Mouse (Mus musculus) lung, embryonic 14.5 days (tissue): Measurements from ENCODE around the gene Gfer. TPM values are rescaled to one million over a fixed set of nuclear protein-coding genes. Genes with fewer than 3 reads are reported as not detected.
"Not testable (repeated sequence)": the region's sequence is repeated elsewhere in the genome, so short reads cannot be mapped to it uniquely, and the experiment has no call there.

Source experiments
- ATAC-seq: fragments of 200-750 bp; cut with Nextera tagmentation; 2 replicates; pipeline ENCODE4 v1.8.0; 2017; ENCODE audit warnings: mild to moderate bottlenecking, moderate TSS enrichment, moderate library complexity; ENCODE audit not compliant: insufficient read depth
- DNase-seq: peaks from one replicate; pipeline ENCODE4 v3.0.0-alpha.2; 2015
- H3K27ac ChIP-seq: fragments of 300-500 bp; sonication (generic); 2 replicates; pipeline ENCODE4 v1.5.1; 2014; ENCODE audit warnings: low read depth, mild to moderate bottlenecking, moderate library complexity
- H3K27me3 ChIP-seq: fragments of 300-500 bp; sonication (generic); 2 replicates; pipeline ENCODE4 v1.6.1; 2014; ENCODE audit warnings: low read length, control low read depth; ENCODE audit not compliant: insufficient read depth
- H3K36me3 ChIP-seq: fragments of 300-500 bp; sonication (generic); 2 replicates; pipeline ENCODE4 v1.6.1; 2014; ENCODE audit warnings: control low read depth; ENCODE audit not compliant: insufficient read depth
- H3K4me1 ChIP-seq: fragments of 300-500 bp; sonication (generic); 2 replicates; pipeline ENCODE4 v1.6.1; 2014; ENCODE audit warnings: antibody characterized with exemption, control low read depth; ENCODE audit not compliant: insufficient read depth
- H3K4me2 ChIP-seq: fragments of 300-500 bp; sonication (generic); 2 replicates; pipeline ENCODE4 v1.6.1; 2014; ENCODE audit warnings: mild to moderate bottlenecking
- H3K4me3 ChIP-seq: fragments of 300-500 bp; sonication (generic); 2 replicates; pipeline ENCODE4 v1.5.1; 2014; ENCODE audit warnings: low read depth, low read length
- H3K9ac ChIP-seq: fragments of 300-500 bp; sonication (generic); 2 replicates; pipeline ENCODE4 v1.6.1; 2014
- H3K9me3 ChIP-seq: fragments of 300-500 bp; sonication (generic); 2 replicates; pipeline ENCODE4 v1.6.1; 2016; ENCODE audit warnings: low read depth, low read length, control low read depth
- CTCF ChIP-seq: IDR thresholded peaks from 2 replicates; pipeline ENCODE4 v1.5.1; 2016; ENCODE audit warnings: antibody characterized with exemption, low read depth
- WGBS: fragments of 180-500 bp; shearing (Covaris S2); extraction: QIAGEN DNeasy Blood & Tissue Kit; methylation state at CpG from one replicate; pipeline ENCODE4 v1.1.7; 2014; 5-methylcytosine and 5-hydroxymethylcytosine counted together
- polyA plus RNA-seq: library from polyadenylated mRNA; unstranded; fragments of >200 nt; fragmentation: Nextera tagmentation; extraction: Ambion mirVana; gene quantifications from 2 replicates; pipeline ENCODE4 v1.2.1, GENCODE M21; 2014

Gfer gene
- polyA plus RNA-seq, 1 experiment from 2014 or later = 54.4 TPM

GRCm38 (mm10) chr17:24671346-24671745, 24.6 kb downstream of the Gfer start:
- no peak for TF ChIP-seq CTCF
- peak overlapping the region; percentile 95 for H3K4me2 ChIP-seq
- H3K27me3 ChIP-seq = no peaks in the 10 kb centered on the region
- no peak overlapping the region for H3K9ac ChIP-seq
- DNase-seq = no peak
- H3K4me3 ChIP-seq = no peak overlapping the region
- H3K27ac ChIP-seq = no peak overlapping the region
- ATAC-seq = no peak
- WGBS = 49% methylated on average over 5 of the region's 5 CpGs
- H3K4me1 ChIP-seq = peaks cover 23% of the 10 kb centered on the region
- H3K36me3 ChIP-seq = peaks cover 3% of the 10 kb centered on the region; the same call in 1 of the 2 replicates
- no peaks in the 10 kb centered on the region for H3K9me3 ChIP-seq

DNA sequence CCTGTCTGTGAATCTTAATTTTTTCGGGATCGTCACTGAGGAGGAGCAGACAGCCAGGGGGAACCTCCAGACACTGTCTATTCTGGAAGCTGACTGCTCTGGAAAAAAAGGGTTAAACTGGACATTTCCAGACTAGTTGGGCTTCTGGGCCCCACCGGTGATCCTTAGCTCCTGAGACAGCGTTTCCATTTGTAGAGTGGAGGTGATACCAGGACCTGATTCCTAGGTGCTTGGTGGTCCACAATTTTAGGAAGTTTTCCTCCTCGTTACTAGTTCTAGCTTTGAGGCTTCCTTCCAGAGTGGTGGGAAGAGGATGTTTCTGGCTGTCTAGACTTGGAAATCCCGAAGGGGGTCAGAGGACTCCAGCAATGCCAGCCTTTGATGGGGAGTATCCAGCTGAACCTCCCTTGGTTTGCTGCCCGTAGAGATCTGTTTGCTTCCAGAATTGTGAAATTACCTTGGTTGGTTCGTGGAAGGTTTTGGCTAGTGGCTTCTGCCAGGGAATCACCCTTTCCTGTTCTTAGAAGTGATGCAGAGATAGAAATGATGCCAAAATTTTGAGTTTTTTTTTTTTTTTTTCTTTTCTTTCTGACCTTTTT, 25.6 kb downstream of the Gfer start:
- Histone ChIP-seq H3K9ac (peak overlapping the region; percentile 97), H3K36me3 (peaks cover 3% of the 10 kb centered on the region; the same call in 1 of the 2 replicates), H3K9me3 (no peaks in the 10 kb centered on the region), H3K4me2 (peak overlapping the region; percentile 95), H3K4me3 (peak overlapping the region; percentile 100), H3K27me3 (no peaks in the 10 kb centered on the region), H3K4me1 (peaks cover 23% of the 10 kb centered on the region), H3K27ac (peak overlapping the region; percentile 84)
- DNase-seq (no peak), ATAC-seq (no peak)
- no peak for TF ChIP-seq CTCF
- 6% methylated on average over 8 of the region's 8 CpGs for WGBS

GRCm38 (mm10) chr17:24669545-24670245, 26.3 kb downstream of the Gfer start, which contains the start of gene Zfp598:
TSS of gene Zfp598 (plus strand) at chr17:24669687.
- peak within 1 kb of the TSS; percentile 100 for H3K4me3 ChIP-seq
- H3K4me2 ChIP-seq = peak within 1 kb of the TSS; percentile 95
- peak within 1 kb of the TSS; percentile 97 for H3K9ac ChIP-seq
- DNase-seq = peak; percentile 98
- peaks cover 23% of the 10 kb centered on the region for H3K4me1 ChIP-seq
- H3K36me3 ChIP-seq = peaks cover 3% of the 10 kb centered on the region; the same call in 1 of the 2 replicates
- peak within 1 kb of the TSS; percentile 84 for H3K27ac ChIP-seq
- WGBS = under 1% methylated on average over 79 of the region's 80 CpGs
- TF ChIP-seq CTCF = peak; percentile 14; the same call in 1 of the 2 replicates
- no peaks in the 10 kb centered on the region for H3K9me3 ChIP-seq
- H3K27me3 ChIP-seq = no peaks in the 10 kb centered on the region
- peak; percentile 99 for ATAC-seq

DNA sequence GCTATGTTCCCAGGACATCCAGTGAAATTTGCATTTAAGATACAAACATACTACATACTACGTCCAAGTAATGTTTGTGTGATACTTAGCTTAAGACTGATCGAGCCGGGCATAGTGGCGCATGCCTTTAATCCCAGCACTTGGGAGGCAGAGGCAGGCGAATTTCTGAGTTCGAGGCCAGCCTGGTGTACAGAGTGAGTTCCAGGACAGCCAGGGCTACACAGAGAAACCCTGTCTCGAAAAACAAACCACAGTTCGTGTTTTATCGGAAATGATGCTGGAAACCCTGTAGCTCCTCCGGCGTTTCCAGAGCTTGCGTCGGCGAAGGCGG, 26.8 kb downstream of the Gfer start:
- peak overlapping the region; percentile 95 for H3K4me2 ChIP-seq
- peak overlapping the region; percentile 97 for H3K9ac ChIP-seq
- WGBS = 7% methylated on average over 15 of the region's 15 CpGs
- ATAC-seq = peak; percentile 24
- H3K9me3 ChIP-seq, DNase-seq, H3K36me3 ChIP-seq, H3K27me3 ChIP-seq: not testable (repeated sequence)
- peak overlapping the region; percentile 84; the same call in 1 of the 2 replicates for H3K27ac ChIP-seq
- H3K4me1 ChIP-seq = peaks cover 23% of the 10 kb centered on the region
- peak overlapping the region; percentile 100 for H3K4me3 ChIP-seq

GRCm38 (mm10) chr17:24667416-24667815, 28.5 kb downstream of the Gfer start:
- WGBS = 21% methylated on average over 6 of the region's 6 CpGs
- H3K4me3 ChIP-seq = no peak overlapping the region
- no peak for ATAC-seq
- no peaks in the 10 kb centered on the region for H3K27me3 ChIP-seq
- peaks cover 22% of the 10 kb centered on the region for H3K4me1 ChIP-seq
- peak; percentile 71 for DNase-seq
- TF ChIP-seq CTCF = peak; percentile 79
- H3K27ac ChIP-seq = no peak overlapping the region
- H3K4me2 ChIP-seq = no peak overlapping the region
- H3K9me3 ChIP-seq = no peaks in the 10 kb centered on the region
- H3K9ac ChIP-seq = no peak overlapping the region
- no peaks in the 10 kb centered on the region for H3K36me3 ChIP-seq

GRCm38 (mm10) chr17:24667011-24667410, 28.9 kb downstream of the Gfer start:
- not testable (repeated sequence) for H3K36me3 ChIP-seq, H3K27ac ChIP-seq, ATAC-seq, H3K4me2 ChIP-seq, H3K4me3 ChIP-seq, H3K9ac ChIP-seq, DNase-seq, H3K9me3 ChIP-seq, H3K27me3 ChIP-seq
- peaks cover 18% of the 10 kb centered on the region for H3K4me1 ChIP-seq
- WGBS = 66% methylated on average over 7 of the region's 7 CpGs

DNA sequence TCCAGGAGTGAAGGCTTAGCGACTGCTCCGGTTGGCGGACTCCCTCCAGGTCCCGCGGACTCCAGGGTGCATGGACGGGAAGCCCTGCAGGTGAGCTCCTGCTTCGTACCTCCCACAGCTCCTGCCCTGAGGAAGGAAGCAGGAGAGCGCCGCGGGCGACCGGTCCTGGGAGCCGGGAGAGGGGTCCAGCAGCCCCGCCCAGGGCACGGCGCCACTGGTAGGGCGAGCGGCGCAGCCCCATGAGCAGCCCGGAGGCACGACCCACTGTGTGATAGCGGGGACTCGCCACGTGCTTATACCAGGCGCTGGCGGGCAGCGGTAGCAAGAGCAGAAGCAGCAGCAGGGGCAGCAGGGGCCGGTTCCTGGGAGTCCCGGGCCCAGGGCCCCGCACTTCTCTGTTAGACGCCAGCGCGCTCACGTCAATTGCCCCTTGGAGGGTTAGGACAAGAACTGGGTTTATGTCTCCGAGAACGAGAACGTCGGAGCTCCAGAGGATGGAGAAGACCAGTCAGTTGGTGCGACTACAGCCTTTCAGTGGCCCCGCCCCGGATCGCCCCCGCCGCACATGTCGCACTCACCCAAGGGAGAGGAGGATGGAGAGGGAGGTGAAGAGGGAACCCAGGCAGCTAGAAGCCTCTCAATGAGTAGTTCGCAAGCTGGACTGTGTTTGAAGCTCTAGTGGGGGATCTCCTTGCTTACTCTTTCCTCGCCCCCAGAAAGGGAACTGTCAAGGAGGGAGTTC, 37.8 kb downstream of the Gfer start, which contains the start of gene Npw:
Gene Npw, minus strand, starts transcription at position 441 of the 742 bp plus-strand sequence.
- Histone ChIP-seq H3K4me1 (peaks cover 4% of the 10 kb centered on the region; the same call in 1 of the 2 replicates), H3K36me3 (no peaks in the 10 kb centered on the region), H3K4me2 (peak within 1 kb of the TSS; percentile 82), H3K9ac (peak within 1 kb of the TSS; percentile 52), H3K4me3 (peak within 1 kb of the TSS; percentile 42), H3K27ac (no peak within 1 kb of the TSS), H3K9me3 (no peaks in the 10 kb centered on the region), H3K27me3 (peaks cover 42% of the 10 kb centered on the region)
- TF ChIP-seq CTCF = no peak
- WGBS = 1% methylated on average over 47 of the region's 47 CpGs
- ATAC-seq = peak; percentile 22; the same call in 1 of the 2 replicates
- DNase-seq = peak; percentile 40
